Mouse (Mus musculus) telencephalon, adult 2 months (tissue): Measurements from ENCODE around the gene Tmem37.

Source experiments
- DNase-seq: peaks from one replicate; pipeline ENCODE4 v3.0.0-alpha.2; 2011; ENCODE audit warnings: low read depth, low spot score

The Tmem37 gene

GRCm38 (mm10) chr1:120057674-120058430 is 16.0 kb downstream of the Tmem37 start:
- DNase-seq = no peak

GRCm38 (mm10) chr1:120057044-120057443 is 16.8 kb downstream of the Tmem37 start:
- DNase-seq = no peak

- no peak for DNase-seq
Measured at GRCm38 (mm10) chr1:120056236-120056635, 17.6 kb downstream of the Tmem37 start.

- DNase-seq = no peak
Measured at GRCm38 (mm10) chr1:120055475-120055874, 18.4 kb downstream of the Tmem37 start.

GRCm38 (mm10) chr1:120054997-120055396 is 18.9 kb downstream of the Tmem37 start:
- no peak for DNase-seq

GRCm38 (mm10) chr1:120051070-120051469 is 22.8 kb downstream of the Tmem37 start:
- no peak for DNase-seq

- no peak for DNase-seq
Measured at GRCm38 (mm10) chr1:120047325-120047724, 26.5 kb downstream of the Tmem37 start.

- no peak for DNase-seq
Measured at GRCm38 (mm10) chr1:120044584-120044983, 29.3 kb downstream of the Tmem37 start.

- no peak for DNase-seq
Measured at GRCm38 (mm10) chr1:120042421-120042820, 31.5 kb downstream of the Tmem37 start.

GRCm38 (mm10) chr1:120038594-120038993 is 35.3 kb downstream of the Tmem37 start:
- DNase-seq = no peak

GRCm38 (mm10) chr1:120037021-120037683 is 36.7 kb downstream of the Tmem37 start:
- no peak for DNase-seq

- no peak for DNase-seq
Measured at GRCm38 (mm10) chr1:120035456-120036034, 38.3 kb downstream of the Tmem37 start.

- no peak for DNase-seq
Measured at GRCm38 (mm10) chr1:120034793-120035192, 39.1 kb downstream of the Tmem37 start.

GRCm38 (mm10) chr1:120033469-120033854 is 40.4 kb downstream of the Tmem37 start:
- DNase-seq = no peak

GRCm38 (mm10) chr1:120032804-120033468 is 40.9 kb downstream of the Tmem37 start:
- peak; percentile 39 for DNase-seq

GRCm38 (mm10) chr1:120030474-120030873 is 43.4 kb downstream of the Tmem37 start:
- no peak for DNase-seq

- no peak for DNase-seq
Measured at GRCm38 (mm10) chr1:120027693-120028092, 46.2 kb downstream of the Tmem37 start.

GRCm38 (mm10) chr1:120025050-120025439 is 48.8 kb downstream of the Tmem37 start:
- DNase-seq = no peak

GRCm38 (mm10) chr1:120024331-120025049 is 49.4 kb downstream of the Tmem37 start:
- no peak for DNase-seq

- DNase-seq = peak; percentile 35
Measured at GRCm38 (mm10) chr1:120021951-120022350, 51.9 kb downstream of the Tmem37 start.

GRCm38 (mm10) chr1:120020322-120020897 is 53.5 kb downstream of the Tmem37 start:
- no peak for DNase-seq
